Mouse (Mus musculus): ENCODE results near the gene Dcps. TPM values are rescaled to one million over a fixed set of nuclear protein-coding genes. Genes with fewer than 3 reads are reported as not detected.

Gene Dcps
- polyA plus RNA-seq, 1 experiment from 2014 or later = 65.3 TPM

GRCm38 (mm10) chr9:35104711-35105110 lies 71.2 kb downstream of the Dcps start:
- H3K9ac ChIP-seq = no peak overlapping the region
- H3K4me3 ChIP-seq = no peak overlapping the region
- no peaks in the 10 kb centered on the region for H3K9me3 ChIP-seq
- no peak for ATAC-seq (ENCODE audit: insufficient number of reproducible peaks, low FRiP score, low TSS enrichment, low read depth)
- peaks cover 29% of the 10 kb centered on the region for H3K4me1 ChIP-seq
- H3K36me3 ChIP-seq = no peaks in the 10 kb centered on the region
- no peak overlapping the region for H3K27ac ChIP-seq
- no peak overlapping the region for H3K4me2 ChIP-seq
- no peaks in the 10 kb centered on the region for H3K27me3 ChIP-seq
- WGBS = 71% methylated on average over 4 of the region's 4 CpGs

GRCm38 (mm10) chr9:35098762-35099161 lies 77.1 kb downstream of the Dcps start:
- Histone ChIP-seq H3K4me1 (no peaks in the 10 kb centered on the region), H3K27me3 (no peaks in the 10 kb centered on the region), H3K4me2 (no peak overlapping the region), H3K27ac (no peak overlapping the region), H3K4me3 (no peak overlapping the region), H3K9ac (no peak overlapping the region), H3K36me3 (0 out of 2 replicates have a peak, but pooled peaks cover 4% of the 10 kb centered on the region), H3K9me3 (no peaks in the 10 kb centered on the region)
- ATAC-seq (ENCODE audit: insufficient number of reproducible peaks, low FRiP score, low TSS enrichment, low read depth) = no peak
- WGBS = 76% methylated on average over 4 of the region's 4 CpGs

GRCm38 (mm10) chr9:35097901-35098300 lies 78.0 kb downstream of the Dcps start:
- 88% methylated on average over 4 of the region's 4 CpGs for WGBS

GRCm38 (mm10) chr9:35095726-35096125 lies 80.1 kb downstream of the Dcps start:
- Histone ChIP-seq H3K27me3 (no peaks in the 10 kb centered on the region), H3K9ac (no peak overlapping the region), H3K27ac (no peak overlapping the region), H3K4me2 (no peak overlapping the region), H3K4me1 (no peaks in the 10 kb centered on the region), H3K36me3 (0 out of 2 replicates have a peak, but pooled peaks cover 4% of the 10 kb centered on the region), H3K9me3 (no peaks in the 10 kb centered on the region), H3K4me3 (no peak overlapping the region)
- 69% methylated on average over 1 of the region's 1 CpGs for WGBS
- no peak for ATAC-seq (ENCODE audit: insufficient number of reproducible peaks, low FRiP score, low TSS enrichment, low read depth)

More at GRCm38 (mm10) chr9:35097901-35098300, 78.0 kb downstream of the Dcps start:
- no peak overlapping the region for H3K4me3 ChIP-seq
- H3K9me3 ChIP-seq = no peaks in the 10 kb centered on the region
- no peaks in the 10 kb centered on the region for H3K4me1 ChIP-seq
- ATAC-seq (ENCODE audit: insufficient number of reproducible peaks, low FRiP score, low TSS enrichment, low read depth) = no peak
- H3K27me3 ChIP-seq = no peaks in the 10 kb centered on the region
- no peak overlapping the region for H3K27ac ChIP-seq
- 0 out of 2 replicates have a peak, but pooled peaks cover 4% of the 10 kb centered on the region for H3K36me3 ChIP-seq
- H3K4me2 ChIP-seq = no peak overlapping the region
- H3K9ac ChIP-seq = no peak overlapping the region

GRCm38 (mm10) chr9:35093350-35093749 lies 82.5 kb downstream of the Dcps start:
- H3K9me3 ChIP-seq = no peaks in the 10 kb centered on the region
- no peak overlapping the region for H3K27ac ChIP-seq
- H3K36me3 ChIP-seq = no peaks in the 10 kb centered on the region
- no peak for ATAC-seq (ENCODE audit: insufficient number of reproducible peaks, low FRiP score, low TSS enrichment, low read depth)
- H3K27me3 ChIP-seq = no peaks in the 10 kb centered on the region
- H3K4me2 ChIP-seq = no peak overlapping the region
- H3K4me1 ChIP-seq = no peaks in the 10 kb centered on the region
- no peak overlapping the region for H3K4me3 ChIP-seq
- no peak overlapping the region for H3K9ac ChIP-seq
- WGBS = 75% methylated on average over 3 of the region's 3 CpGs

- ATAC-seq (ENCODE audit: insufficient number of reproducible peaks, low FRiP score, low TSS enrichment, low read depth) = no peak
Observed at GRCm38 (mm10) chr9:35092904-35093303, 83.0 kb downstream of the Dcps start.

More at GRCm38 (mm10) chr9:35092904-35093303, 83.0 kb downstream of the Dcps start:
- H3K4me1 ChIP-seq = no peaks in the 10 kb centered on the region
- H3K4me3 ChIP-seq = no peak overlapping the region
- H3K36me3 ChIP-seq = no peaks in the 10 kb centered on the region
- H3K27ac ChIP-seq = no peak overlapping the region
- H3K27me3 ChIP-seq = no peaks in the 10 kb centered on the region
- H3K4me2 ChIP-seq = no peak overlapping the region
- H3K9me3 ChIP-seq = no peaks in the 10 kb centered on the region
- no peak overlapping the region for H3K9ac ChIP-seq
- 90% methylated on average over 2 of the region's 2 CpGs for WGBS

Other genes with a start within 250 kb of the Dcps start
- 39.2 and 39.4 TPM in 2 replicates for gene St3gal4, start 56.8 kb downstream of the Dcps start, polyA plus RNA-seq (2015; fragmentation: Nextera tagmentation; extraction: Ambion mirVana)
- gene Srpr, start 24.1 kb upstream of the Dcps start, polyA plus RNA-seq (2015; fragmentation: Nextera tagmentation; extraction: Ambion mirVana) = 156 and 160 TPM in 2 replicates
- gene Tirap, start 24.2 kb upstream of the Dcps start, polyA plus RNA-seq (2015; fragmentation: Nextera tagmentation; extraction: Ambion mirVana) = 10.3 and 11.6 TPM in 2 replicates
- gene Foxred1, start 35.0 kb upstream of the Dcps start, polyA plus RNA-seq (2015; fragmentation: Nextera tagmentation; extraction: Ambion mirVana) = 37.0 and 37.8 TPM in 2 replicates
- 38.5 and 38.9 TPM in 2 replicates for gene Fam118b, start 91.7 kb upstream of the Dcps start, polyA plus RNA-seq (2015; fragmentation: Nextera tagmentation; extraction: Ambion mirVana)
- gene Rpusd4, start 91.8 kb upstream of the Dcps start, polyA plus RNA-seq (2015; fragmentation: Nextera tagmentation; extraction: Ambion mirVana) = 24.1 and 26.0 TPM in 2 replicates
- gene Cdon, start 245.1 kb upstream of the Dcps start, polyA plus RNA-seq (2015; fragmentation: Nextera tagmentation; extraction: Ambion mirVana) = 28.6 and 35.9 TPM in 2 replicates